Mouse (Mus musculus): ENCODE measurements around the gene Nsg1. TPM values are rescaled to one million over a fixed set of nuclear protein-coding genes. Genes with fewer than 3 reads are reported as not detected.

The Nsg1 gene
- polyA plus RNA-seq, 1 experiment from 2014 or later, result 376 TPM

DNA sequence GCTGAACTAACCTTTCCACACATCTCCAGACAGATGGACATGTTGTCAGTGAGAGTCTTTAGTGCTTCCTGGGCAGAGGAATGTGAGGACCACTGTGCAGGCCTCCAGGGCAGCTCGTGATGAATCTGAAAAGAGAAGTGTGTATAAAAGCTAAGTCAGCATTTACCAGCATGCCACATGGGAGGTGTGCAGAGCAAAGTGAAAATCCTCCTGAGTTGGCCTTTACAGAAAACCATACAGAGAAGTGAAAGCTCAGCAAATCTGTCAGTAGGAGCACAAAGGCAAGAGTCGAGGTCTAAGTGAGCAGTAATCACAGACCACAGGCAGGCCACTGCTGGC, 67.8 kb downstream of the Nsg1 start:
- Histone ChIP-seq H3K9me3 (no peaks in the 10 kb centered on the region), H3K4me2 (no peak overlapping the region), H3K27me3 (peaks cover 10% of the 10 kb centered on the region; the same call in 1 of the 2 replicates), H3K4me1 (peaks cover 10% of the 10 kb centered on the region; the same call in 1 of the 2 replicates), H3K9ac (no peak overlapping the region), H3K36me3 (replicated peaks) (no peaks in the 10 kb centered on the region), H3K4me3 (replicated peaks) (no peak overlapping the region), H3K27ac (no peak overlapping the region)
- WGBS, result 66% methylated on average over 2 of the region's 2 CpGs
- ATAC-seq (ENCODE audit: low FRiP score), result no peak

DNA sequence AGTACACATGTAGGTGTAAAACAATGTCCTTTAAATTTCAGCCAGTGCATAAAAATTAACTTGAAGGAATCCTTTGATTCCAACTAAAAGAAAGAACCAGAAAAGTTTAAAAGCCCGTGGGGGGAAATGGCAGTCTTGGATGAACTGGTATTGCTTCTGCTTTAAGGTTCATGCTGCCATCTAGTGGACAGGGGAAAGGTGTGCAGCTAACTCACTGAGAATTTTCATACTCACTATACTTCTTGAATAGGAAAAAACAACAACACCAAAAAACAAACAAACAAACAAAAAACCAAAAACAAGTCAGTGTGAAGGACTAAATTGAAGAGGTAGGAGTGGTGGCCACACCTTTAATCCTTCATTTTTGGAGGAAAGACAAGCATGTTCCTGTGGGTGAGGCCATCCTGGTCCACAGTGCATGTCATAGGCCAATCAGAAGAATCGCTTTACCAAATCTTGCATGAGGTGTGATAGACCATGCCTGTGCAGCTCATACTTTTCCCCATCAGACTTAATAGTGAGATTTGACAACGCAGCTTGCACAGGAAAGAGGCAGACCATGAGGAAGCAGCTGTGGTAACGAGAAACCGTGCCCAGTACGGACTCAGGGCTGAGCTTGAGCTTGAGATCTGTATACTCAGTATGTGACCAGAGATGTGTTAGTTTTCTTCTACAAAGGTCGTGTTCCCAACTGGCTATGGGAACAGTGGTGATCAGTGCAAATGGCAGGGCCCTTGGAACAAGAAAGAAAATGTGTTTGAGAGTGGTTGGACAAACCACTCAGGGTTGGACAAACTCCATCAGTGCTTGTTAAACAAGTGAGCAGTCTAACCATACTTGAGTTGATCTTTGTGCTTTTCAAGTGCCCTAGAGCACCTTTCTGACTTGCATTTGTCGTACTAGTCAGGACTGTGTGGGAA, 68.4 kb downstream of the Nsg1 start:
- WGBS, result 74% methylated on average over 8 of the region's 8 CpGs
- no peak overlapping the region for H3K4me3 ChIP-seq (replicated peaks)
- peaks cover 10% of the 10 kb centered on the region; the same call in 1 of the 2 replicates for H3K4me1 ChIP-seq
- ATAC-seq (ENCODE audit: low FRiP score), result peak; percentile 58; the same call in 1 of the 2 replicates
- H3K27ac ChIP-seq, result no peak overlapping the region
- no peaks in the 10 kb centered on the region for H3K36me3 ChIP-seq (replicated peaks)
- H3K27me3 ChIP-seq, result peaks cover 10% of the 10 kb centered on the region; the same call in 1 of the 2 replicates
- no peak overlapping the region for H3K9ac ChIP-seq
- H3K9me3 ChIP-seq, result no peaks in the 10 kb centered on the region
- H3K4me2 ChIP-seq, result no peak overlapping the region

DNA sequence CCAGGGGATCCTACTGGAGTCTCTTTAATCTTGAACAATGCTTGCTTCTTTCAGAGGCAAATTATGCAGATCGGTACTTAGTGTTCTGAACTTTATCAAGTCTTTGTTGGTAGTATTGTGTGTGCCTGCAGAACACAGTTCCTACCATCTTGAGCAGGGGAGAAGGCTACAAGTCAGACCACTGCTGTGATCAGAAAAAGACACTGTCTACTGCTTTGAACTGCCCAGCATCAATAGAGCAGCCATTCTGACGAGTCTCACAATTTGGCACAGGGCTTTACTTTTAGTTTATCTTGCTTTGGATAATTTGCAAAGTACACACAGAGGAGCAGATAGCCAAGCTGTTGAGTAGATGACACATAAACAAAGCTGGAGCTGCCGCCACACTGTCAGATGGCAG, 69.1 kb downstream of the Nsg1 start:
- Histone ChIP-seq H3K4me1 (peaks cover 15% of the 10 kb centered on the region), H3K27me3 (peaks cover 11% of the 10 kb centered on the region; the same call in 1 of the 2 replicates), H3K4me3 (replicated peaks) (no peak overlapping the region), H3K9ac (no peak overlapping the region), H3K4me2 (no peak overlapping the region), H3K27ac (no peak overlapping the region), H3K36me3 (replicated peaks) (no peaks in the 10 kb centered on the region), H3K9me3 (no peaks in the 10 kb centered on the region)
- no peak for ATAC-seq (ENCODE audit: low FRiP score)
- 54% methylated on average over 3 of the region's 3 CpGs for WGBS

- Histone ChIP-seq H3K9me3 (no peaks in the 10 kb centered on the region), H3K27ac (no peak overlapping the region), H3K4me3 (replicated peaks) (no peak overlapping the region), H3K4me2 (no peak overlapping the region), H3K4me1 (peaks cover 17% of the 10 kb centered on the region), H3K36me3 (replicated peaks) (no peaks in the 10 kb centered on the region), H3K27me3 (peaks cover 13% of the 10 kb centered on the region; the same call in 1 of the 2 replicates), H3K9ac (no peak overlapping the region; the same call in 1 of the 2 replicates)
- no peak for ATAC-seq (ENCODE audit: low FRiP score)
- WGBS, result 72% methylated on average over 3 of the region's 3 CpGs
Observed at GRCm38 (mm10) chr5:38090111-38090510, 69.6 kb downstream of the Nsg1 start.

Other genes with a start within 250 kb of the Nsg1 start
- gene Stx18, start 121.2 kb downstream of the Nsg1 start, polyA plus RNA-seq (2016; fragmentation: Nextera tagmentation; extraction: Ambion mirVana), result 35.6 and 41.6 TPM in 2 replicates
- gene Zbtb49, start 60.5 kb upstream of the Nsg1 start, polyA plus RNA-seq (2016; fragmentation: Nextera tagmentation; extraction: Ambion mirVana), result 24.7 and 27.6 TPM in 2 replicates
- gene Lyar, start 60.6 kb upstream of the Nsg1 start, polyA plus RNA-seq (2016; fragmentation: Nextera tagmentation; extraction: Ambion mirVana), result 117 and 128 TPM in 2 replicates
- gene Tmem128, start 100.3 kb upstream of the Nsg1 start, polyA plus RNA-seq (2016; fragmentation: Nextera tagmentation; extraction: Ambion mirVana), result 90.9 and 91.4 TPM in 2 replicates
- not detected in 2 replicates for gene Otop1, start 116.1 kb upstream of the Nsg1 start, polyA plus RNA-seq (2016; fragmentation: Nextera tagmentation; extraction: Ambion mirVana)
- gene Drd5, start 159.5 kb upstream of the Nsg1 start, polyA plus RNA-seq (2016; fragmentation: Nextera tagmentation; extraction: Ambion mirVana), result 0.06 TPM in 1 of 2 replicates, not detected in the other

Data from forebrain, embryonic 12.5 days (tissue).